Mouse (Mus musculus): ENCODE results near the gene Ror1. TPM values are rescaled to one million over a fixed set of nuclear protein-coding genes. Genes with fewer than 3 reads are reported as not detected.

The Ror1 gene
- polyA plus RNA-seq, 1 experiment from 2014 or later, result 12.4 TPM

GRCm38 (mm10) chr4:100116366-100116765 is 20.8 kb downstream of the Ror1 start:
- H3K4me1 ChIP-seq (ENCODE audit: control insufficient read depth in 2 of 2, insufficient read depth in 2 of 2, low read length in 2 of 2), result peaks cover 2 to 23% of the 10 kb centered on the region in 2 experiments
- H3K9ac ChIP-seq (ENCODE audit: low read length), result no peak overlapping the region
- no peak for ATAC-seq (ENCODE audit: insufficient number of reproducible peaks, insufficient read depth, low FRiP score, low read depth)
- WGBS, result 92% methylated on average over 3 of the region's 3 CpGs
- peaks cover 4% of the 10 kb centered on the region; the same call in 1 of the 2 replicates for H3K36me3 ChIP-seq (ENCODE audit: control insufficient read depth, insufficient read depth, low read length)
- H3K4me3 ChIP-seq (ENCODE audit: control insufficient read depth in 1 of 2, insufficient read depth in 1 of 2, low read depth in 1 of 2, low read length in 2 of 2), result no peak overlapping the region
- H3K9me3 ChIP-seq (ENCODE audit: control insufficient read depth, low read length), result 0 out of 2 replicates have a peak, but pooled peaks cover 3% of the 10 kb centered on the region
- no peak overlapping the region for H3K27ac ChIP-seq (replicated peaks in 1 of 2; ENCODE audit: control insufficient read depth in 1 of 2, insufficient read depth in 1 of 2, low read depth in 2 of 2, low read length in 2 of 2)
- no peaks in the 10 kb centered on the region for H3K27me3 ChIP-seq (ENCODE audit: control insufficient read depth, insufficient read depth, low read length)
- no peak overlapping the region for H3K4me2 ChIP-seq (ENCODE audit: low read length)

GRCm38 (mm10) chr4:100118676-100119075 is 23.1 kb downstream of the Ror1 start:
- no peak overlapping the region for H3K9ac ChIP-seq (ENCODE audit: low read length)
- H3K4me3 ChIP-seq (ENCODE audit: control insufficient read depth in 1 of 2, insufficient read depth in 1 of 2, low read depth in 1 of 2, low read length in 2 of 2), result no peak overlapping the region
- ATAC-seq (ENCODE audit: insufficient number of reproducible peaks, insufficient read depth, low FRiP score, low read depth), result no peak
- 0 out of 2 replicates have a peak, but pooled peaks cover 3% of the 10 kb centered on the region for H3K9me3 ChIP-seq (ENCODE audit: control insufficient read depth, low read length)
- H3K4me1 ChIP-seq (ENCODE audit: control insufficient read depth in 2 of 2, insufficient read depth in 2 of 2, low read length in 2 of 2), result peaks cover 2 to 19% of the 10 kb centered on the region in 2 experiments; a peak in 3 of 4 replicates
- 49% methylated on average over 4 of the region's 4 CpGs for WGBS
- H3K27ac ChIP-seq (replicated peaks in 1 of 2; ENCODE audit: control insufficient read depth in 1 of 2, insufficient read depth in 1 of 2, low read depth in 2 of 2, low read length in 2 of 2), result no peak overlapping the region
- no peaks in the 10 kb centered on the region for H3K27me3 ChIP-seq (ENCODE audit: control insufficient read depth, insufficient read depth, low read length)
- peaks cover 4% of the 10 kb centered on the region; the same call in 1 of the 2 replicates for H3K36me3 ChIP-seq (ENCODE audit: control insufficient read depth, insufficient read depth, low read length)
- H3K4me2 ChIP-seq (ENCODE audit: low read length), result no peak overlapping the region

- H3K36me3 ChIP-seq (ENCODE audit: control insufficient read depth, insufficient read depth, low read length), result peaks cover 4% of the 10 kb centered on the region; the same call in 1 of the 2 replicates
- no peak for ATAC-seq (ENCODE audit: insufficient number of reproducible peaks, insufficient read depth, low FRiP score, low read depth)
- H3K27ac ChIP-seq (replicated peaks in 1 of 2; ENCODE audit: control insufficient read depth in 1 of 2, insufficient read depth in 1 of 2, low read depth in 2 of 2, low read length in 2 of 2), result no peak overlapping the region
- WGBS, result 87% methylated on average over 1 of the region's 1 CpGs
- no peak overlapping the region for H3K4me2 ChIP-seq (ENCODE audit: low read length)
- peaks cover 0 to 14% of the 10 kb centered on the region in 2 experiments; a peak in 2 of 4 replicates for H3K4me1 ChIP-seq (ENCODE audit: control insufficient read depth in 2 of 2, insufficient read depth in 2 of 2, low read length in 2 of 2)
- no peak overlapping the region for H3K9ac ChIP-seq (ENCODE audit: low read length)
- H3K9me3 ChIP-seq (ENCODE audit: control insufficient read depth, low read length), result 0 out of 2 replicates have a peak, but pooled peaks cover 3% of the 10 kb centered on the region
- H3K4me3 ChIP-seq (ENCODE audit: control insufficient read depth in 1 of 2, insufficient read depth in 1 of 2, low read depth in 1 of 2, low read length in 2 of 2), result no peak overlapping the region
- H3K27me3 ChIP-seq (ENCODE audit: control insufficient read depth, insufficient read depth, low read length), result no peaks in the 10 kb centered on the region
Measured at GRCm38 (mm10) chr4:100119431-100119830, 23.8 kb downstream of the Ror1 start.

- H3K9ac ChIP-seq (ENCODE audit: low read length), result no peak overlapping the region
- H3K4me2 ChIP-seq (ENCODE audit: low read length), result no peak overlapping the region
- H3K27ac ChIP-seq (replicated peaks in 1 of 2; ENCODE audit: control insufficient read depth in 1 of 2, insufficient read depth in 1 of 2, low read depth in 2 of 2, low read length in 2 of 2), result no peak overlapping the region
- ATAC-seq (ENCODE audit: insufficient number of reproducible peaks, insufficient read depth, low FRiP score, low read depth), result no peak
- peaks cover 0 to 13% of the 10 kb centered on the region in 2 experiments; a peak in 1 of 4 replicates for H3K4me1 ChIP-seq (ENCODE audit: control insufficient read depth in 2 of 2, insufficient read depth in 2 of 2, low read length in 2 of 2)
- no peak overlapping the region for H3K4me3 ChIP-seq (ENCODE audit: control insufficient read depth in 1 of 2, insufficient read depth in 1 of 2, low read depth in 1 of 2, low read length in 2 of 2)
- 81% methylated on average over 5 of the region's 5 CpGs for whole genome bisulfite sequencing
- H3K36me3 ChIP-seq (ENCODE audit: control insufficient read depth, insufficient read depth, low read length), result peaks cover 4% of the 10 kb centered on the region; the same call in 1 of the 2 replicates
- 0 out of 2 replicates have a peak, but pooled peaks cover 3% of the 10 kb centered on the region for H3K9me3 ChIP-seq (ENCODE audit: control insufficient read depth, low read length)
- H3K27me3 ChIP-seq (ENCODE audit: control insufficient read depth, insufficient read depth, low read length), result no peaks in the 10 kb centered on the region
Measured at GRCm38 (mm10) chr4:100120547-100120946, 25.0 kb downstream of the Ror1 start.

GRCm38 (mm10) chr4:100122436-100122835 is 26.8 kb downstream of the Ror1 start:
- Histone ChIP-seq H3K4me3 (ENCODE audit: control insufficient read depth in 1 of 2, insufficient read depth in 1 of 2, low read depth in 1 of 2, low read length in 2 of 2) (no peak overlapping the region), H3K4me1 (ENCODE audit: control insufficient read depth in 2 of 2, insufficient read depth in 2 of 2, low read length in 2 of 2) (peaks cover 0 to 13% of the 10 kb centered on the region in 2 experiments; a peak in 1 of 4 replicates), H3K36me3 (ENCODE audit: control insufficient read depth, insufficient read depth, low read length) (no peaks in the 10 kb centered on the region), H3K9ac (ENCODE audit: low read length) (no peak overlapping the region), H3K27me3 (ENCODE audit: control insufficient read depth, insufficient read depth, low read length) (no peaks in the 10 kb centered on the region), H3K4me2 (ENCODE audit: low read length) (no peak overlapping the region), H3K9me3 (ENCODE audit: control insufficient read depth, low read length) (no peaks in the 10 kb centered on the region), H3K27ac (replicated peaks in 1 of 2; ENCODE audit: control insufficient read depth in 1 of 2, insufficient read depth in 1 of 2, low read depth in 2 of 2, low read length in 2 of 2) (no peak overlapping the region)
- ATAC-seq (ENCODE audit: insufficient number of reproducible peaks, insufficient read depth, low FRiP score, low read depth), result no peak
- 91% methylated on average over 3 of the region's 3 CpGs for WGBS

- H3K9ac ChIP-seq (ENCODE audit: low read length), result no peak overlapping the region
- H3K27ac ChIP-seq (replicated peaks in 1 of 2; ENCODE audit: control insufficient read depth in 1 of 2, insufficient read depth in 1 of 2, low read depth in 2 of 2, low read length in 2 of 2), result no peak overlapping the region
- no peaks in the 10 kb centered on the region for H3K36me3 ChIP-seq (ENCODE audit: control insufficient read depth, insufficient read depth, low read length)
- H3K27me3 ChIP-seq (ENCODE audit: control insufficient read depth, insufficient read depth, low read length), result no peaks in the 10 kb centered on the region
- WGBS, result 66% methylated on average over 3 of the region's 3 CpGs
- no peak overlapping the region for H3K4me3 ChIP-seq (ENCODE audit: control insufficient read depth in 1 of 2, insufficient read depth in 1 of 2, low read depth in 1 of 2, low read length in 2 of 2)
- no peak for ATAC-seq (ENCODE audit: insufficient number of reproducible peaks, insufficient read depth, low FRiP score, low read depth)
- no peaks in the 10 kb centered on the region for H3K9me3 ChIP-seq (ENCODE audit: control insufficient read depth, low read length)
- H3K4me2 ChIP-seq (ENCODE audit: low read length), result no peak overlapping the region
- peaks cover 0 to 13% of the 10 kb centered on the region in 2 experiments; a peak in 1 of 4 replicates for H3K4me1 ChIP-seq (ENCODE audit: control insufficient read depth in 2 of 2, insufficient read depth in 2 of 2, low read length in 2 of 2)
Measured at GRCm38 (mm10) chr4:100123519-100123918, 27.9 kb downstream of the Ror1 start.

GRCm38 (mm10) chr4:100124056-100124455 is 28.5 kb downstream of the Ror1 start:
- Histone ChIP-seq H3K4me1 (ENCODE audit: control insufficient read depth in 2 of 2, insufficient read depth in 2 of 2, low read length in 2 of 2) (peaks cover 0 to 14% of the 10 kb centered on the region in 2 experiments; a peak in 1 of 4 replicates), H3K27me3 (ENCODE audit: control insufficient read depth, insufficient read depth, low read length) (no peaks in the 10 kb centered on the region), H3K36me3 (ENCODE audit: control insufficient read depth, insufficient read depth, low read length) (no peaks in the 10 kb centered on the region), H3K4me2 (ENCODE audit: low read length) (no peak overlapping the region), H3K4me3 (ENCODE audit: control insufficient read depth in 1 of 2, insufficient read depth in 1 of 2, low read depth in 1 of 2, low read length in 2 of 2) (no peak overlapping the region), H3K27ac (replicated peaks in 1 of 2; ENCODE audit: control insufficient read depth in 1 of 2, insufficient read depth in 1 of 2, low read depth in 2 of 2, low read length in 2 of 2) (0 out of 4 replicates have a peak overlapping the region, but pooled peaks of 1 of the 2 experiments have one; percentile 17), H3K9me3 (ENCODE audit: control insufficient read depth, low read length) (no peaks in the 10 kb centered on the region), H3K9ac (ENCODE audit: low read length) (no peak overlapping the region)
- ATAC-seq (ENCODE audit: insufficient number of reproducible peaks, insufficient read depth, low FRiP score, low read depth), result no peak

- H3K36me3 ChIP-seq (ENCODE audit: control insufficient read depth, insufficient read depth, low read length), result no peaks in the 10 kb centered on the region
- H3K4me3 ChIP-seq (ENCODE audit: control insufficient read depth in 1 of 2, insufficient read depth in 1 of 2, low read depth in 1 of 2, low read length in 2 of 2), result no peak overlapping the region
- H3K9ac ChIP-seq (ENCODE audit: low read length), result no peak overlapping the region
- H3K27me3 ChIP-seq (ENCODE audit: control insufficient read depth, insufficient read depth, low read length), result no peaks in the 10 kb centered on the region
- H3K4me2 ChIP-seq (ENCODE audit: low read length), result no peak overlapping the region
- H3K4me1 ChIP-seq (ENCODE audit: control insufficient read depth in 2 of 2, insufficient read depth in 2 of 2, low read length in 2 of 2), result peaks cover 4 to 22% of the 10 kb centered on the region in 2 experiments
- no peak overlapping the region for H3K27ac ChIP-seq (replicated peaks in 1 of 2; ENCODE audit: control insufficient read depth in 1 of 2, insufficient read depth in 1 of 2, low read depth in 2 of 2, low read length in 2 of 2)
- H3K9me3 ChIP-seq (ENCODE audit: control insufficient read depth, low read length), result no peaks in the 10 kb centered on the region
- 75% methylated on average over 1 of the region's 1 CpGs for WGBS
- no peak for ATAC-seq (ENCODE audit: insufficient number of reproducible peaks, insufficient read depth, low FRiP score, low read depth)
Measured at GRCm38 (mm10) chr4:100124935-100125334, 29.3 kb downstream of the Ror1 start.
